Mouse (Mus musculus): ENCODE measurements at regions not wholly inside any gene's neighbourhood (a gene's known extent, or its start where the extent isn't known, plus 50 kb on each side); places are given as distances from the start of the nearest gene placed in this dataset.

DNA sequence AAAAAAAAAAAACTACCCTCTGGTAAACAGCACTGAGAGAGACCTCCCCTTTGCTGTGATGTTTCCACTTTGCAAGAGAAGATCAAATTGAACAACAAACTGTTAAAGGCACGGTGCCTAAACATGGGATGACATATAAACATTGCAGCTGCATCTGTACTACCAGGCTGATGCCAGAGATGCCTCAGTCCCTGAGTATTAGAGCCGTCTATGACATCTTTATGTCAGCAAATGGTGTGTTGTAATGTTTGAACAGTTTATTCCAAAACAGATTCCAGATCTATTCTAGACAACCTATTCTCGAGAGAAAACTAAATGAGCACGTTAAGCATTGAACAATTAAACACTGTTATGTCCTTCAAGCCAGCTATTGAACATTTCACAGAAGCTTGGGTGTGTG lies 381.8 kb upstream of the Npvf start:
- H3K4me1 ChIP-seq, result no peaks in the 10 kb centered on the region
- WGBS, result 74% methylated on average over 4 of the region's 4 CpGs
- no peaks in the 10 kb centered on the region for H3K36me3 ChIP-seq (replicated peaks)
- H3K27ac ChIP-seq, result no peak overlapping the region
- no peaks in the 10 kb centered on the region for H3K9me3 ChIP-seq
- no peak for ATAC-seq (replicated peaks)
- H3K4me3 ChIP-seq, result no peak overlapping the region
- no peak overlapping the region for H3K9ac ChIP-seq
- H3K27me3 ChIP-seq (replicated peaks), result no peaks in the 10 kb centered on the region
- H3K4me2 ChIP-seq, result no peak overlapping the region

DNA sequence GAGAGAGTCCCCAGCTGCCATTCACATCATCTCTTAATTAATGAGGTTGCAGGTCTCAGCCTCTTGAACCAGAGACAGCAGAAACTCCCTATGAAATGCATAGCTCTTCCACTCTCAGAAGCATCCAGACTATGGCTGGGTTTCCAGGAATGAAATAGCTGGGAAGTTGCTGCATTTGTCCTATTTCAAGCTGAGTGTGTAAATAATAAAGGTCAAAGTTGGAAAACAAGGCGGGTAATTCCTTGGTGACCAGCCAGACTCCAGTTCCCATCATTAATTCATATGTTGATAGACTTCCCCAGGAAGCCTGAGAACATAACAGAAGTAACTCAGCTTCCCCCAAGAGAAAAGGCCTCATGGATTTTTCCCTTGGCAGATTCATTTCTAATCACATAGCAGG lies 382.3 kb upstream of the Npvf start:
- ATAC-seq (replicated peaks), result no peak
- no peaks in the 10 kb centered on the region for H3K27me3 ChIP-seq (replicated peaks)
- H3K36me3 ChIP-seq (replicated peaks), result no peaks in the 10 kb centered on the region
- WGBS, result 22% methylated on average over 1 of the region's 1 CpGs
- no peaks in the 10 kb centered on the region for H3K4me1 ChIP-seq
- H3K4me2 ChIP-seq, result no peak overlapping the region
- H3K9ac ChIP-seq, result no peak overlapping the region
- H3K9me3 ChIP-seq, result no peaks in the 10 kb centered on the region
- no peak overlapping the region for H3K4me3 ChIP-seq
- H3K27ac ChIP-seq, result no peak overlapping the region

DNA sequence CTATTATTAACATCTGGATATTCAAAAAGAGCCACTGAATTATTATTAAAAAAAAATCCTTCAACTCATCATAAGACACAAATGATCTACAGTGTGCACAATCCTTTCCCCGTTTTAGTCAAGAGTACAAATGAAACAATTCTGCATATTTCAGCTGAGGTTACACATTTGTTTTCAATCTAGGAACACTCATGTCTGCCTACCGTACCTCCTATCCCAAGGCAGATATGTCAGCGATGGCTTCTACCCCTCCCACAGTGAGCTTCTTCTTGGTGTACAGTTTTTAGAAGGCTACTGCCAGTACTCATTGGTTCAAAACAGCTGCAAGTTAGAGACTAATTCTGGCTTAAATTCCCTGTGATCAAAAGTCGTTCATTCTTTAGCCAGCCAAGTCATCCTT lies 382.7 kb upstream of the Npvf start:
- 77% methylated on average over 4 of the region's 4 CpGs for WGBS
- H3K9me3 ChIP-seq, result no peaks in the 10 kb centered on the region
- H3K9ac ChIP-seq, result no peak overlapping the region

DNA sequence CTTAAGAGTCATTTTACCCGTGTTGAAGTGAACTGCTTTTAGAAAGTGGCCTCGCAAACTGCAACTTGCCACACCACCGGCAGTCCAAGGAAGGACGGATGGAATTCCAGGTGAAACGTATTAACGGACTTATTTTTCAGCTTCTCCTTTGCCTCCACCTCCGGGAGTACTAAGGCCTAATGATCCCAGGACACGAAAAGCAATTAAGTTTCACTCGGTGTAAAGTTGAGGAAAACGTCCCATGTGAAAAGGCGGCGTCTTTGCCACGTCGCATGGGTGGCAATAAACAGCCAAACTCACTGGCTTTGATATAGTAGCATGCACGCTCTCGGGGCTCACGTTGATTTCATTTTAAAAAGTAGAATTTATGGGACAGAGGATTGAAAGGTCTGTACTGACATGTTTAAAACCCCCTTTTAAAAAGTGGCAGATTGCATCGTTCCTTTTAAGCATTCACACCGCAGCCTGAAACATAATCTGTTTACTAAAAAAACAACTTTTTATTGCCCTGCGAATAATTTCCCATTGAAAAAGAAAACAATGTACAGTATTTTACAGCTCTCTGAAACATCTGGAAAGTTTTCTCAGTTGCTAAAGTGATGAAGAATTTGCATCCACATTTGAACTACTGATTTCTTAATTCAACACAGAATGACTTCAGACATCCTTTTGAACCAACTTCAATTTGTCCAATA lies 385.4 kb upstream of the Npvf start:
- H3K27ac ChIP-seq, result no peak overlapping the region
- H3K9ac ChIP-seq, result no peak overlapping the region
- 91% methylated on average over 20 of the region's 20 CpGs for WGBS
- no peaks in the 10 kb centered on the region for H3K9me3 ChIP-seq
- ATAC-seq (replicated peaks), result no peak
- H3K36me3 ChIP-seq (replicated peaks), result no peaks in the 10 kb centered on the region
- no peak overlapping the region for H3K4me2 ChIP-seq
- no peaks in the 10 kb centered on the region for H3K27me3 ChIP-seq (replicated peaks)
- H3K4me3 ChIP-seq, result no peak overlapping the region
- no peaks in the 10 kb centered on the region for H3K4me1 ChIP-seq

More for the DNA sequence above, 382.7 kb upstream of the Npvf start:
- Histone ChIP-seq H3K27me3 (replicated peaks) (no peaks in the 10 kb centered on the region), H3K4me1 (no peaks in the 10 kb centered on the region), H3K4me2 (no peak overlapping the region), H3K27ac (no peak overlapping the region), H3K36me3 (replicated peaks) (no peaks in the 10 kb centered on the region), H3K4me3 (no peak overlapping the region)
- ATAC-seq (replicated peaks), result no peak

DNA sequence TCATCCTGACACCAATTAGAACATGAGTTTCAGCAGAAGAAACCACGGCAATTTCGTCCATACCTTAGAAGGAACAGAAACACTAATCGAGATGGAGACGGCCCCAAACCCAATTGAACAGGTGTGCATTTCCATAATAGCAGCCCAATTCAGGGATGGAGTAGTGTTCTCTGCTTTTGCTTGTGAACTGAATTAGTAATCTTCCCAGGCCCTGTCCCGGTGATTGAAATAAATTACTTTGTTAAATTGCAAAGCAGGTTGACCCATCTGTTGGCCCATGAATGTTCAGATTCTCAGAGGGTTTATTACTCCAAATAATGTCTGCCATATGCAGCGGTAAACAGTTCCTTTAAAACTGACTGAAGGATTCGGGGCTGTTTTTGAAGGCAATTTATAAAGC lies 388.5 kb upstream of the Nfe2l3 start:
- H3K27ac ChIP-seq, result no peak overlapping the region
- no peaks in the 10 kb centered on the region for H3K36me3 ChIP-seq (replicated peaks)
- 67% methylated on average over 7 of the region's 7 CpGs for WGBS
- H3K9me3 ChIP-seq, result no peaks in the 10 kb centered on the region
- no peaks in the 10 kb centered on the region for H3K27me3 ChIP-seq (replicated peaks)
- no peak overlapping the region for H3K4me3 ChIP-seq
- H3K4me2 ChIP-seq, result no peak overlapping the region
- no peak for ATAC-seq (replicated peaks)
- H3K4me1 ChIP-seq, result no peaks in the 10 kb centered on the region
- H3K9ac ChIP-seq, result no peak overlapping the region

DNA sequence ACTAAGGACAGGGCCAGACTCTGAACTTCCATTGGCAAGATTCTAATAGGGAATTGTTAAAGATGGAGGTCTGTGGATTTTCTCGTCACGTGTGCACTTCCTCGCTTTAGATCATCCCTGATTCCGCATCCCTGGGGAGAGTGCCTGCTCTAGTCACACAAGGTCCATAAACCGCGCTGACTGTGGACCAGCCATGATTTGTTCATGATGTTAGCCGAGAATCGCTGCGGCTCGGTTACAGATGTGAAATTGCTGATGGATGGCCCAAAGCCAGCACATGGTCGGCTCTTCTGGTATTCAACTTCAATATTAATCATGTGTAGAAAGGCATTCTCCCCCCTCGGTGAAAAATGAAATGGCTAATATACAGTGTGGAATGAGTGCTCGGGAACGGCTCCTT lies 387.6 kb upstream of the Nfe2l3 start:
- Histone ChIP-seq H3K27me3 (replicated peaks) (no peaks in the 10 kb centered on the region), H3K4me1 (no peaks in the 10 kb centered on the region), H3K27ac (no peak overlapping the region), H3K9me3 (no peaks in the 10 kb centered on the region), H3K4me3 (no peak overlapping the region), H3K9ac (no peak overlapping the region), H3K36me3 (replicated peaks) (no peaks in the 10 kb centered on the region), H3K4me2 (no peak overlapping the region)
- WGBS, result 80% methylated on average over 14 of the region's 14 CpGs
- no peak for ATAC-seq (replicated peaks)

DNA sequence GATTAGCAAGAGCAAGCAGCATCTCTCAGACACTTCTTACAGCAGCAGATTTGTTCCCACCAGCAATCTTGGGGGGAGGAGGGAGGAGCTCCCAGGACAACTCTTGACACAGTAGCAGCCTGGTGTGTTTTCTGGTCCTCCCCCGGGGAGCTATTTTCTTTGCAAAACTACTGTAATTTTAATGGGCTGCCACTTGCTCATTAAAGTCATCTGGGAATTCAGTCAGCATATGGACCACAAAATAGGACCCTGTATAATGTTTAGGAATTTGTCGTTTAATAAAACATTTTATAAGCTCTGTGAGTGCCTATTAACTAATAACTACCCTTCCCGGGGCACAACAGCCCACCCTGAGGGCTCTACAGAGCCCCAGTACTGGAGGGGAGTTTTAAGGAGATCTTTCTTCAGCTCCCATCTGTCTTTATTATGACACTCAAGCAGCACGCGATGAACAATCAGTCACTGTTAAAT lies 380.0 kb upstream of the Nfe2l3 start:
- WGBS, result 29% methylated on average over 5 of the region's 5 CpGs

DNA sequence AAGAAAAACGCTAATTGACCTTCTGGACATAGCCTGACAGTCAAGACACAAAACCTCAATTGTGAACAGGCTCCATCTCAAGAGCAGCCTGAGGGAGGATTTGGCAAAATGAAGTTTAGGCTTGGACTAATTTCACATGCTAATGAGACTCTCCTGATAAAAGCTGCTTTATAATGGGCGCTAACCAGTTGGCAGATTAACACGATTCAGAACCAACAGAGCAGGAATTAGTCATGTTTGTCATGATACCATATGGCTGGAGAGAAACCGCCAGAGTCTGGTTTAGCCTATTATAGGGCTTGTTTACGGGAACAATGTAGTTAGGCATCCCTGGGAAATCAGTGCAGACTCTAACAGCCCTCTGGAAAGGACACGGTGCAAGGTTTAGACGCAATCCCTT lies 375.2 kb upstream of the Nfe2l3 start:
- peak overlapping the region; percentile 53 for H3K27ac ChIP-seq
- H3K4me2 ChIP-seq, result no peak overlapping the region
- no peaks in the 10 kb centered on the region for H3K36me3 ChIP-seq (replicated peaks)
- peaks cover 11% of the 10 kb centered on the region for H3K4me1 ChIP-seq
- H3K9me3 ChIP-seq, result no peaks in the 10 kb centered on the region
- WGBS, result 9% methylated on average over 7 of the region's 7 CpGs
- no peak overlapping the region for H3K4me3 ChIP-seq
- H3K27me3 ChIP-seq (replicated peaks), result no peaks in the 10 kb centered on the region
- H3K9ac ChIP-seq, result no peak overlapping the region
- ATAC-seq (replicated peaks), result peak; percentile 88

More for the DNA sequence above, 380.0 kb upstream of the Nfe2l3 start:
- no peak overlapping the region for H3K4me2 ChIP-seq
- no peaks in the 10 kb centered on the region for H3K36me3 ChIP-seq (replicated peaks)
- no peak overlapping the region for H3K4me3 ChIP-seq
- no peak overlapping the region for H3K9ac ChIP-seq
- H3K9me3 ChIP-seq, result no peaks in the 10 kb centered on the region
- H3K4me1 ChIP-seq, result peaks cover 13% of the 10 kb centered on the region
- H3K27ac ChIP-seq, result no peak overlapping the region
- H3K27me3 ChIP-seq (replicated peaks), result no peaks in the 10 kb centered on the region
- no peak for ATAC-seq (replicated peaks)

DNA sequence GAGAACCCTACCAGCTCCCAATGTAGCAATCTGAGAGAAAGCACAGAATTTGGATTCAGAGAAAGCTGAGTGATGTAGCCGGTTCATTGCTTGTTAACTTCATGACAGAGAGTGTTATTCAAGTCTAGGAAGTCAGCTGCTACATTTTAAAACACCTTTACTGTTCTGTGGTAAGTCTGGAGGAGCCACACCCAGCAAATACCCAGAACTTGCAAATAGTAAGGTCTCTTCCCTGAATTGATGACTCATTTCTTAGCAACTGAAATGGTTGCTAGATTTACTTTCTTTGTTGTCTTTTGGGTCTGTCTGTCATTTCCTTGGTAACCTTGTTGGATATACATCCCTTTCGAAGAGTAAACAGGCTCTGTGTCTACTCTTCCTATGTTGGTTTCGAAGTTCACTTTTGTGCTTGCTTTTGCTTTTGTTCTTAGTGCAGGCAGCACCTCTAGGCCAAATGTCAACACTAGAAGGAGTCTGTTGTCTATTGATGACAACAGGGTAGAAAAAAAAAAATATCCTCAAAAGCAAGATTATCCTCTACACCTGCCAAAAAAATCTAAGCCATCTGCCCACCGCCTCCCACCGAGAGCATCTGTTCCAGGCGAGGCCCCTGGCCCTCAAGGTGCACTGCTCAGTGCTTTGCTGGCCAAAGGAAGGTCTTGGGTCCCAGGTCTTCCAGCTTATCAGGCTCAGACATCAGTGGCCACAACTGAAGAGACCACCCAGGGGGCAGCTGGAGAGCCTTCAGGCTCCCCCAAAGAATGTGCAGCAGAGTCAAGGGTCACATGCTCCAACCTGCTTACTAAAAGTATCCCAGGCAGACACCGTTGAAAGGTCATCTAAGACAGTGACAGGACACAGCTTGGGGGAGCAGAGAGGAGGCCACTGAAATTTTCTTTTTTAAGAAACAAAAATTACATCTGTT lies 372.3 kb upstream of the Nfe2l3 start:
- Histone ChIP-seq H3K9ac (no peak overlapping the region), H3K36me3 (replicated peaks) (no peaks in the 10 kb centered on the region), H3K4me3 (no peak overlapping the region), H3K27me3 (replicated peaks) (no peaks in the 10 kb centered on the region), H3K4me2 (no peak overlapping the region), H3K4me1 (0 out of 2 replicates have a peak, but pooled peaks cover 6% of the 10 kb centered on the region), H3K9me3 (no peaks in the 10 kb centered on the region), H3K27ac (no peak overlapping the region)
- no peak for ATAC-seq (replicated peaks)
- 52% methylated on average over 7 of the region's 7 CpGs for whole genome bisulfite sequencing

DNA sequence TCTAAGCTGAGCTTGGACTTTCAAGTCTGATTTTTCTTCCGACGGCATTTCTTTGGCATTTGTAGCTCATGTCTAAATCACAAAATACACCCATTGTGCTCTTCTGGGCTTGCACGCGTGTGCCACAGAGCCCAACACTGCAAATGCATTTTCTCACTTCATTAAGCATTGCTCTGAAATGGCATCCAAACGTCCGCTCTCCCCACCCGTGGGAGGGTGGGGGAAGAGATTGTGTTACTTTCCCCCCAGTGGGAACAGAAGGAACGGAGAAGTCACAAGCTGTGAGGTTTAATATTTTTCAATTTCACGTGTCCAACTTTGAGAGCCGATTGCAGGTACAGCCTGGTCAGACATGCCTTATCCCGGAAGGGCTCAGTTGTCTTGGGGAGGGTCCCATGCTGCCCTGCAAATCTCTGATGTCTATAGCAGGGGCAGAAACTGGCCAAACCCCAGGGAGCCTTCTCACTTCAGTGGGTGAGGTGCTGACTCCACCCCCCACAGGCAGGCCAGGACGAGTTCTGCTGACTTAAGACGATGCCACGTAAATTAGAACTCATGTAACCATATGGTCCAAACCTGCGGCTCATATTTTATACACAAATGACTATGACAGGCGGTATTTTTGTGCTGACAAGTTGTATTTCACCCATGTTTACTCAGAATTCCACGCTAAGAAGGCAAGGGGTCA lies 371.5 kb upstream of the Nfe2l3 start:
- Histone ChIP-seq H3K27me3 (replicated peaks) (no peaks in the 10 kb centered on the region), H3K9me3 (no peaks in the 10 kb centered on the region), H3K4me1 (0 out of 2 replicates have a peak, but pooled peaks cover 6% of the 10 kb centered on the region), H3K36me3 (replicated peaks) (no peaks in the 10 kb centered on the region), H3K9ac (no peak overlapping the region), H3K4me3 (no peak overlapping the region), H3K4me2 (no peak overlapping the region), H3K27ac (no peak overlapping the region)
- 50% methylated on average over 17 of the region's 17 CpGs for WGBS
- no peak for ATAC-seq (replicated peaks)

DNA sequence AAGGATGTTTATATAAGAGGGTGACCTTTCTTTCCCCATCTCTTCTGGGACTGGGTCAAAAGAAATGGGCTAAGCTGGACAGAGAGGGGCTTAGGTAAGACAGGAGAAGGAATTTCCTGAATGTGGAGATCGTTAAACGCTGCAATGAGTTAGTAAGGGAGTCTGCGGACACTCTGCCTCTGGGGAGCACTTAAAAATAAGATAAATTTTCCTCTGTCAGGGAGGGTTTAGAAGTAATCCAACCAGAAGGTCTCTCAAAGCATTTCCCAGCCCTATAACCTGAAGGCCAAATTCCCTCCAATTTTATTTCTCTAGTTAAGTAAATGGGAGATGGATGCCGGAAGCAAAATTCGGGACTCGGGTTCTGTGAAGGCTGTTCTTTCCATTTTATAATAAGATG lies 367.3 kb upstream of the Nfe2l3 start:
- H3K36me3 ChIP-seq (replicated peaks), result no peaks in the 10 kb centered on the region
- H3K9me3 ChIP-seq, result no peaks in the 10 kb centered on the region
- no peak overlapping the region for H3K4me2 ChIP-seq
- no peak overlapping the region for H3K27ac ChIP-seq
- WGBS, result 81% methylated on average over 6 of the region's 6 CpGs
- H3K4me3 ChIP-seq, result no peak overlapping the region
- ATAC-seq (replicated peaks), result no peak
- no peaks in the 10 kb centered on the region for H3K27me3 ChIP-seq (replicated peaks)
- H3K9ac ChIP-seq, result no peak overlapping the region
- H3K4me1 ChIP-seq, result peaks cover 5% of the 10 kb centered on the region; the same call in 1 of the 2 replicates

DNA sequence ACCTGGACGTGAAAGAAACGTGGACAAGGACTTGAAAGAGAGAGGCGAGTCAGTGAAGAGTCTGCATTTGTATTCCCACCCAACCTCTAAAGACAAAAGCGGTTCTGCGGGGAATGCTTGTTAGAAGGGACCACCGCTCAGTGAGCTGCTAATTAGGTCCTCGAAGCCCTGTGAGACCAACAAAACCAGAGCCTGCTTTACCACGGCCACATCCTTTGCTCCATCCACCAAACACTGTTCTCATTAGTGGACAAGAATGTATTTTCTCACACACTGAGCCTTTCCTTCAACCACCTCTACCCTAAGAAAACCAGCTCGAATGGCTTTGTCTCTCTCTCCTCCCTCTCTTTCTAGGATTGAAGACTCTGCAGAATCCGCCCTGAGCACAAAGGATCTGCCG lies 365.1 kb upstream of the Nfe2l3 start:
- 63% methylated on average over 11 of the region's 11 CpGs for WGBS
- peaks cover 9% of the 10 kb centered on the region; the same call in 1 of the 2 replicates for H3K4me1 ChIP-seq
- no peaks in the 10 kb centered on the region for H3K27me3 ChIP-seq (replicated peaks)
- no peaks in the 10 kb centered on the region for H3K36me3 ChIP-seq (replicated peaks)
- no peak overlapping the region for H3K9ac ChIP-seq
- H3K4me2 ChIP-seq, result no peak overlapping the region
- H3K4me3 ChIP-seq, result no peak overlapping the region
- no peak overlapping the region for H3K27ac ChIP-seq
- no peak for ATAC-seq (replicated peaks)
- H3K9me3 ChIP-seq, result no peaks in the 10 kb centered on the region

All from midbrain, embryonic 15.5 days (tissue).